Mouse (Mus musculus): Measurements from ENCODE around the gene 4930404H24Rik. TPM values are rescaled to one million over a fixed set of nuclear protein-coding genes. Genes with fewer than 3 reads are reported as not detected.

Gene 4930404H24Rik
- not detected for polyA plus RNA-seq (2012; fragmentation: generic; extraction: Trizol)

GRCm38 (mm10) chr2:153492573-153493392, at the start of gene 4930404H24Rik:
Gene 4930404H24Rik, plus strand, starts transcription at chr2:153492790.
- Histone ChIP-seq H3K4me3 (peak within 1 kb of the TSS; percentile 14), H3K4me2 (ENCODE audit: low read depth) (peak within 1 kb of the TSS; percentile 79), H3K27me3 (ENCODE audit: control insufficient read depth, insufficient read depth, insufficient read length) (peaks cover 4% of the 10 kb centered on the region), H3ac (ENCODE audit: control insufficient read depth, insufficient read length) (no peak within 1 kb of the TSS), H3K79me2 (ENCODE audit: control insufficient read depth, insufficient read depth) (no peaks in the 10 kb centered on the region), H3K36me3 (ENCODE audit: control insufficient read depth, insufficient read depth) (no peaks in the 10 kb centered on the region)
- no peak for TF ChIP-seq TCF3 (IDR thresholded peaks at IDR 0.05; ENCODE audit: insufficient read length, low read depth)
- no peak for TF ChIP-seq USF1 (IDR thresholded peaks at IDR 0.05; ENCODE audit: low read depth)
- no peak for TF ChIP-seq MAX (IDR thresholded peaks at IDR 0.05; ENCODE audit: low read depth)
- TF ChIP-seq TCF12 (IDR thresholded peaks at IDR 0.05; ENCODE audit: insufficient read depth, poor library complexity, severe bottlenecking), result no peak
- no peak for TF ChIP-seq REST (IDR thresholded peaks at IDR 0.05; ENCODE audit: insufficient read depth, insufficient read length)
- TF ChIP-seq CEBPB (IDR thresholded peaks at IDR 0.05; ENCODE audit: insufficient read depth, poor library complexity, severe bottlenecking), result no peak
- TF ChIP-seq POLR2AphosphoS2 (IDR thresholded peaks at IDR 0.05; ENCODE audit: insufficient read length, low read depth), result no peak
- TF ChIP-seq MYOG (IDR thresholded peaks at IDR 0.05; ENCODE audit: control insufficient read depth in 1 of 3, insufficient read depth in 1 of 3, insufficient read length in 2 of 3, low read depth in 2 of 3), result peak in 2 of 3 experiments; percentile 40 to 74
- no peak for TF ChIP-seq POLR2A (IDR thresholded peaks at IDR 0.05; ENCODE audit: insufficient read length, low read depth)
- no peak for TF ChIP-seq E2F4 (IDR thresholded peaks at IDR 0.05; ENCODE audit: insufficient read depth)
- TF ChIP-seq SRF (IDR thresholded peaks at IDR 0.05; ENCODE audit: control insufficient read depth, insufficient read length, low read depth), result no peak
- TF ChIP-seq MYOD1 (IDR thresholded peaks at IDR 0.05; ENCODE audit: control insufficient read depth in 1 of 3, insufficient read length in 2 of 3, low read depth in 2 of 3), result peak in 2 of 3 experiments; percentile 48 to 83

- Histone ChIP-seq H3K27me3 (ENCODE audit: control insufficient read depth, insufficient read depth, insufficient read length) (peaks cover 9% of the 10 kb centered on the region), H3K79me2 (ENCODE audit: control insufficient read depth, insufficient read depth) (no peaks in the 10 kb centered on the region), H3K4me3 (peak overlapping the region; percentile 32), H3ac (ENCODE audit: control insufficient read depth, insufficient read length) (peak overlapping the region; percentile 58), H3K36me3 (ENCODE audit: control insufficient read depth, insufficient read depth) (no peaks in the 10 kb centered on the region), H3K4me2 (ENCODE audit: low read depth) (peak overlapping the region; percentile 72)
- TF ChIP-seq POLR2AphosphoS2 (IDR thresholded peaks at IDR 0.05; ENCODE audit: insufficient read length, low read depth) (no peak), MAX (IDR thresholded peaks at IDR 0.05; ENCODE audit: low read depth) (no peak), POLR2A (IDR thresholded peaks at IDR 0.05; ENCODE audit: insufficient read length, low read depth) (no peak), MYOG (IDR thresholded peaks at IDR 0.05; ENCODE audit: control insufficient read depth in 1 of 3, insufficient read depth in 1 of 3, insufficient read length in 2 of 3, low read depth in 2 of 3) (no peak), E2F4 (IDR thresholded peaks at IDR 0.05; ENCODE audit: insufficient read depth) (no peak), USF1 (IDR thresholded peaks at IDR 0.05; ENCODE audit: low read depth) (no peak), TCF3 (IDR thresholded peaks at IDR 0.05; ENCODE audit: insufficient read length, low read depth) (no peak)
Observed at GRCm38 (mm10) chr2:153443434-153444240, 49.0 kb upstream of the 4930404H24Rik start.

- peak overlapping the region; percentile 32 for H3K4me3 ChIP-seq
- H3K4me2 ChIP-seq (ENCODE audit: low read depth), result peak overlapping the region; percentile 100
- no peaks in the 10 kb centered on the region for H3K79me2 ChIP-seq (ENCODE audit: control insufficient read depth, insufficient read depth)
- H3K27me3 ChIP-seq (ENCODE audit: control insufficient read depth, insufficient read depth, insufficient read length), result peaks cover 9% of the 10 kb centered on the region
- TF ChIP-seq MYOG (IDR thresholded peaks at IDR 0.05; ENCODE audit: control insufficient read depth in 1 of 3, insufficient read depth in 1 of 3, insufficient read length in 2 of 3, low read depth in 2 of 3) (peak in 2 of 3 experiments; percentile 8 to 20), MYOD1 (IDR thresholded peaks at IDR 0.05; ENCODE audit: control insufficient read depth in 1 of 3, insufficient read length in 2 of 3, low read depth in 2 of 3) (peak in 2 of 3 experiments; percentile 10 to 65), POLR2A (IDR thresholded peaks at IDR 0.05; ENCODE audit: insufficient read length, low read depth) (no peak), TCF3 (IDR thresholded peaks at IDR 0.05; ENCODE audit: insufficient read length, low read depth) (no peak)
- H3ac ChIP-seq (ENCODE audit: control insufficient read depth, insufficient read length), result peak overlapping the region; percentile 58
- H3K36me3 ChIP-seq (ENCODE audit: control insufficient read depth, insufficient read depth), result no peaks in the 10 kb centered on the region
Observed at GRCm38 (mm10) chr2:153444254-153445136, 48.1 kb upstream of the 4930404H24Rik start.

- H3K79me2 ChIP-seq (ENCODE audit: control insufficient read depth, insufficient read depth), result no peaks in the 10 kb centered on the region
- TF ChIP-seq E2F4 (IDR thresholded peaks at IDR 0.05; ENCODE audit: insufficient read depth), result no peak
- no peak for TF ChIP-seq MYOD1 (IDR thresholded peaks at IDR 0.05; ENCODE audit: control insufficient read depth in 1 of 3, insufficient read length in 2 of 3, low read depth in 2 of 3)
- TF ChIP-seq TCF3 (IDR thresholded peaks at IDR 0.05; ENCODE audit: insufficient read length, low read depth), result no peak
- TF ChIP-seq POLR2A (IDR thresholded peaks at IDR 0.05; ENCODE audit: insufficient read length, low read depth), result no peak
- no peak for TF ChIP-seq REST (IDR thresholded peaks at IDR 0.05; ENCODE audit: insufficient read depth, insufficient read length)
- no peak for TF ChIP-seq MYOG (IDR thresholded peaks at IDR 0.05; ENCODE audit: control insufficient read depth in 1 of 3, insufficient read depth in 1 of 3, insufficient read length in 2 of 3, low read depth in 2 of 3)
- no peak for TF ChIP-seq USF1 (IDR thresholded peaks at IDR 0.05; ENCODE audit: low read depth)
- TF ChIP-seq SRF (IDR thresholded peaks at IDR 0.05; ENCODE audit: control insufficient read depth, insufficient read length, low read depth), result no peak
- peaks cover 9% of the 10 kb centered on the region for H3K27me3 ChIP-seq (ENCODE audit: control insufficient read depth, insufficient read depth, insufficient read length)
- H3K36me3 ChIP-seq (ENCODE audit: control insufficient read depth, insufficient read depth), result no peaks in the 10 kb centered on the region
- H3ac ChIP-seq (ENCODE audit: control insufficient read depth, insufficient read length), result peak overlapping the region; percentile 58
- peak overlapping the region; percentile 100 for H3K4me2 ChIP-seq (ENCODE audit: low read depth)
- H3K4me3 ChIP-seq, result peak overlapping the region; percentile 32
Observed at GRCm38 (mm10) chr2:153445137-153446016, 47.2 kb upstream of the 4930404H24Rik start.

Data from myocyte (in vitro differentiated cells).